In the genomic region with DNA sequence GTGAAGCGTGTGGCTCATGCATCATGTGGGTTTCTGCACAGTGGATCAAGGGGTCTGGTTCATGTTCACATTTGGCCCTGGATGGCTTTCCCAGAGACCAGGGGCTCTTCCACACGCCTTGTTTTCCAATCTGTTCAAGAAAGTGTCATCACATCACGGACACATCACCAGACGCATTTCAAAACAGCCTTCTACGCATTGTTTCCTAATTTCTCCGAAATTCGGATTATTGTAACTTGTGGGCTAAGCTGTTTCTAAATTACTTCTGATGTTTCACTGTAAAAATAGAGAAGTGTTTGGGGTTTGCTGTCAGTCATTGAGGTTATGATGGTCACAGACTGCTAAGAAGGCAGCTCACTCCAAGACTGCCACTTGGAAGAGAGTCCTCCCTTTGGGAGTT, we compare ENCODE assay signal across 14 mouse cellular contexts.
"Had no signal": no experiment of that assay in that cellular context is flagged by ENCODE, and none has a peak within 500 bp of the region (broad histone marks: within the 10 kb centered on the region; RNA-seq: fewer than 3 reads in every experiment).

No protein-coding gene starts in this region.

- H3K27me3 ChIP-seq: midbrain, embryonic 12.5 days; midbrain, embryonic 15.5 days; neural tube, embryonic 13.5 days had no signal

- ATAC-seq: intestine, postnatal 0 days; midbrain, embryonic 15.5 days had no signal

- H3K9me3 ChIP-seq: liver, embryonic 13.5 days; midbrain, embryonic 12.5 days; midbrain, embryonic 15.5 days; neural tube, embryonic 13.5 days had no signal

- H3K9ac ChIP-seq: liver, embryonic 13.5 days; midbrain, embryonic 12.5 days; midbrain, embryonic 15.5 days; neural tube, embryonic 13.5 days had no signal

- DNase-seq: kidney, adult 2 months; kidney, postnatal 36 days; layer of hippocampus, postnatal 36 days; liver, embryonic 13.5 days; retina, postnatal 1 day; thymus, adult 18-20 months; thymus, postnatal 14 days had no signal

- H3K27ac ChIP-seq: kidney, postnatal 0 days; left cerebral cortex, adult 2 months; liver, embryonic 13.5 days; midbrain, embryonic 12.5 days; midbrain, embryonic 15.5 days; neural tube, embryonic 13.5 days had no signal

- H3K36me3 ChIP-seq: midbrain, embryonic 15.5 days had no signal

- H3K4me2 ChIP-seq: liver, embryonic 13.5 days; midbrain, embryonic 12.5 days; midbrain, embryonic 15.5 days; neural tube, embryonic 13.5 days had no signal

- H3K4me3 ChIP-seq: left cerebral cortex, adult 2 months; liver, embryonic 13.5 days; midbrain, embryonic 12.5 days; midbrain, embryonic 15.5 days; myocyte; neural tube, embryonic 13.5 days had no signal
